Mouse (Mus musculus) cerebellum, adult 9-11 months (tissue): ENCODE data around the gene Mxd1.

Experiments used
- DNase-seq: peaks from one replicate; pipeline ENCODE4 v3.0.0; 2022

Mxd1 gene

DNA sequence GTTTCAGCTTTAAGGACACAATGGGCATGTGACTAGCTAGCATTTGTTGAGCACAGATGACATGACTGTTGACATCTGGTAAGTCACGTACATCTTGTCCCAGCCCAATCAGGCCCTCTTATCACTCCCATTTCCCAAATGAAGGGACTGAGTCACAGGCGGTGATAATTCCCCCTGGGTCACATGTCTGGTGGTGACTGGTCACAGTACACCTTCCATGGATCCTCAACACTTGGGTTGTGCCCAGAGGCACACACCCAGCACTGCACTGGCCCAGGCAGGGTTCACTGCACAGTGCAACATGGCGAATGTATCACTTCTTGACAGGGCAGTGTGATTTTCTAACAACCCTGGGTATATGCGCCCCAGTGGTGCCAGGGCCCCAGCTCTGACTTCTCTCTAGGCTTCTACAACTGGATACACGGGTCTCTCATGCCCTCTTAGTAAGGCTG is 70.2 kb downstream of the Mxd1 start:
- no peak for DNase-seq
